Mouse (Mus musculus) midbrain, embryonic 16.5 days (tissue): Measurements from ENCODE around the gene Fbln1. TPM values are rescaled to one million over a fixed set of nuclear protein-coding genes. Genes with fewer than 3 reads are reported as not detected.
"Not testable (repeated sequence)": the region's sequence is repeated elsewhere in the genome, so short reads cannot be mapped to it uniquely, and the experiment has no call there.

ENCODE experiments used
- ATAC-seq: fragments of 200-750 bp; cut with Nextera tagmentation; 2 replicates; pipeline ENCODE4 v1.8.0; 2017; ENCODE audit warnings: moderate TSS enrichment
- H3K27ac ChIP-seq: fragments of 300-500 bp; sonication (generic); 2 replicates; pipeline ENCODE4 v1.5.1; 2014; ENCODE audit warnings: mild to moderate bottlenecking, low read length, mixed read lengths
- H3K27me3 ChIP-seq: fragments of 300-500 bp; sonication (generic); 2 replicates; pipeline ENCODE4 v1.6.1; 2014; ENCODE audit warnings: low read depth, low read length, mixed read lengths; ENCODE audit not compliant: control insufficient read depth, insufficient read depth
- H3K36me3 ChIP-seq: fragments of 300-500 bp; sonication (generic); 2 replicates; pipeline ENCODE4 v1.6.1; 2014; ENCODE audit warnings: mild to moderate bottlenecking, low read length, moderate library complexity, mixed read lengths; ENCODE audit not compliant: control insufficient read depth, insufficient read depth
- H3K4me1 ChIP-seq: fragments of 300-500 bp; sonication (generic); 2 replicates; pipeline ENCODE4 v1.6.1; 2014; ENCODE audit warnings: mild to moderate bottlenecking, low read length, mixed read lengths; ENCODE audit not compliant: control insufficient read depth, insufficient read depth
- H3K4me2 ChIP-seq: fragments of 300-500 bp; sonication (generic); 2 replicates; pipeline ENCODE4 v1.6.1; 2014; ENCODE audit warnings: mild to moderate bottlenecking, low read length, mixed read lengths
- H3K4me3 ChIP-seq: fragments of 300-500 bp; sonication (generic); 2 replicates; pipeline ENCODE4 v1.5.1; 2014; ENCODE audit warnings: low read depth, mild to moderate bottlenecking, low read length, moderate library complexity, mixed read lengths
- H3K9ac ChIP-seq: fragments of 300-500 bp; sonication (generic); 2 replicates; pipeline ENCODE4 v1.6.1; 2014; ENCODE audit warnings: low read depth, low read length, mixed read lengths
- H3K9me3 ChIP-seq: fragments of 300-500 bp; sonication (generic); replicated peaks from 2 replicates; pipeline ENCODE4 v1.6.1; 2014; ENCODE audit warnings: mild to moderate bottlenecking, low read length, mixed read lengths; ENCODE audit not compliant: control insufficient read depth, poor library complexity, severe bottlenecking
- WGBS: fragments of 180-500 bp; shearing (Covaris S2); extraction: QIAGEN DNeasy Blood & Tissue Kit; methylation state at CpG from one replicate; pipeline ENCODE4 v1.1.7; 2014; 5-methylcytosine and 5-hydroxymethylcytosine counted together
- polyA plus RNA-seq: library from polyadenylated mRNA; unstranded; fragments of >200 nt; fragmentation: Nextera tagmentation; extraction: Ambion mirVana; gene quantifications from 2 replicates; pipeline ENCODE4 v1.2.1, GENCODE M21; 2015

Gene Fbln1
- polyA plus RNA-seq, 1 experiment from 2014 or later: 41.1 TPM

- H3K27me3 ChIP-seq, H3K27ac ChIP-seq, H3K9me3 ChIP-seq, H3K36me3 ChIP-seq, H3K4me1 ChIP-seq, H3K4me2 ChIP-seq, H3K4me3 ChIP-seq, H3K9ac ChIP-seq, ATAC-seq: not testable (repeated sequence)
- WGBS: 87% methylated on average over 2 of the region's 2 CpGs
Observed at GRCm38 (mm10) chr15:85328455-85328854, 122.7 kb downstream of the Fbln1 start.

- ATAC-seq: no peak
- Histone ChIP-seq H3K4me3 (no peak overlapping the region), H3K9me3 (no peaks in the 10 kb centered on the region), H3K4me1 (no peaks in the 10 kb centered on the region), H3K36me3 (no peaks in the 10 kb centered on the region), H3K27me3 (no peaks in the 10 kb centered on the region), H3K27ac (no peak overlapping the region), H3K9ac (no peak overlapping the region), H3K4me2 (no peak overlapping the region)
- 93% methylated on average over 5 of the region's 5 CpGs for WGBS
Observed at GRCm38 (mm10) chr15:85329096-85329495, 123.3 kb downstream of the Fbln1 start.

- WGBS: 89% methylated on average over 6 of the region's 6 CpGs
- Histone ChIP-seq H3K4me1 (no peaks in the 10 kb centered on the region), H3K4me3 (no peak overlapping the region), H3K36me3 (no peaks in the 10 kb centered on the region), H3K4me2 (no peak overlapping the region), H3K9me3 (no peaks in the 10 kb centered on the region), H3K27ac (no peak overlapping the region), H3K9ac (no peak overlapping the region), H3K27me3 (no peaks in the 10 kb centered on the region)
- no peak for ATAC-seq
Observed at GRCm38 (mm10) chr15:85330024-85330423, 124.3 kb downstream of the Fbln1 start.

- not testable (repeated sequence) for H3K27me3 ChIP-seq, H3K9ac ChIP-seq, H3K27ac ChIP-seq, H3K4me3 ChIP-seq, ATAC-seq, H3K4me2 ChIP-seq, H3K36me3 ChIP-seq, H3K9me3 ChIP-seq
- WGBS: 89% methylated on average over 6 of the region's 6 CpGs
- H3K4me1 ChIP-seq: peaks cover 18% of the 10 kb centered on the region
Observed at GRCm38 (mm10) chr15:85333511-85333910, 127.8 kb downstream of the Fbln1 start.

GRCm38 (mm10) chr15:85334234-85334633, 128.5 kb downstream of the Fbln1 start:
- 76% methylated on average over 3 of the region's 3 CpGs for WGBS
- H3K9me3 ChIP-seq: no peaks in the 10 kb centered on the region
- no peaks in the 10 kb centered on the region for H3K36me3 ChIP-seq
- H3K27ac ChIP-seq: no peak overlapping the region
- no peaks in the 10 kb centered on the region for H3K27me3 ChIP-seq
- no peak overlapping the region for H3K4me3 ChIP-seq
- no peak for ATAC-seq
- H3K4me2 ChIP-seq: no peak overlapping the region
- peaks cover 25% of the 10 kb centered on the region for H3K4me1 ChIP-seq
- H3K9ac ChIP-seq: no peak overlapping the region

GRCm38 (mm10) chr15:85335671-85336300, 130.0 kb downstream of the Fbln1 start, which contains the start of gene Atxn10:
Gene Atxn10 (plus strand): TSS chr15:85336245.
- Histone ChIP-seq H3K27me3 (no peaks in the 10 kb centered on the region), H3K36me3 (no peaks in the 10 kb centered on the region), H3K9me3 (no peaks in the 10 kb centered on the region), H3K27ac (peak within 1 kb of the TSS; percentile 98), H3K4me1 (peaks cover 25% of the 10 kb centered on the region), H3K9ac (peak within 1 kb of the TSS; percentile 98), H3K4me3 (peak within 1 kb of the TSS; percentile 79), H3K4me2 (peak within 1 kb of the TSS; percentile 90)
- 14% methylated on average over 8 of the region's 19 CpGs for WGBS
- ATAC-seq: peak; percentile 89

Other genes starting within 250 kb of the Fbln1 start
- gene 5031439G07Rik, start 217.4 kb upstream of the Fbln1 start, polyA plus RNA-seq: 24.5 and 25.9 TPM in 2 replicates
- gene Upk3a, start 188.8 kb upstream of the Fbln1 start, polyA plus RNA-seq: 0.77 and 1.1 TPM in 2 replicates
- gene Fam118a, start 177.0 kb upstream of the Fbln1 start, polyA plus RNA-seq: 28.5 and 34.7 TPM in 2 replicates
- gene Smc1b, start 74.0 kb upstream of the Fbln1 start, polyA plus RNA-seq: 0.15 TPM in 2 replicates
- 0.78 and 1.4 TPM in 2 replicates for gene Ribc2, start 73.9 kb upstream of the Fbln1 start, polyA plus RNA-seq
- gene Atxn10, start 130.3 kb downstream of the Fbln1 start, polyA plus RNA-seq: 538 and 548 TPM in 2 replicates